Mouse (Mus musculus): ENCODE results near the gene Gm10477. TPM values are rescaled to one million over a fixed set of nuclear protein-coding genes. Genes with fewer than 3 reads are reported as not detected.
A peak's percentile ranks its signal among the peaks of the same experiment; 100 is the strongest.
"Not testable (repeated sequence)": the region's sequence is repeated elsewhere in the genome, so short reads cannot be mapped to it uniquely, and the experiment has no call there.

The Gm10477 gene
- not detected in 2 replicates for total RNA-seq (2017)

DNA sequence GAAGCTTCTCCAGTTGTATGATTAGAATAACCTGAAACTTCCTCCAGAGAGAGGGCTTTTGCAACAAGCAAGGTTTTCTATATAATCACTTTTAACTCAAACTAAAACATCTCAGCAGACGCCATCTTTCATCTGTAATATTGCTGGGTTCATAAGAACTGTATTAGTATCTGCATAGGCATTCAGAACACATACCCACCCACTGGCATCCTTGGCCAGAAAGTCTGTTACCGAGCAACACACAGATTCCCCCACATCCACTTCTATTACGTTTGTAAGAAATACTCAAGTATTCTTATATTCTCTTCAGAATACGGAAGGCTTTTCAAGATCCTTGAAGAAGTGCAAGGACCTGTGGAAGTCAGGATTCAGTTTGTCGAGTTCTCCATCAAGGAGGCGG lies at the start of gene Gm10477:
TSS of gene Gm10477 (plus strand) at position 301 of the 400 bp plus-strand sequence.
- ATAC-seq (replicated peaks in 1 of 2; ENCODE audit: insufficient read depth in 1 of 2, low FRiP score in 2 of 2, low TSS enrichment in 1 of 2, low read depth in 1 of 2, poor library complexity in 2 of 2, severe bottlenecking in 2 of 2) = not testable (repeated sequence)

GRCm38 (mm10) chrX:56477553-56477952 lies 47.0 kb upstream of the Gm10477 start:
- ATAC-seq (replicated peaks in 1 of 2; ENCODE audit: insufficient read depth in 1 of 2, low FRiP score in 2 of 2, low TSS enrichment in 1 of 2, low read depth in 1 of 2, poor library complexity in 2 of 2, severe bottlenecking in 2 of 2) = no peak; a peak in 1 of 4 replicates

DNA sequence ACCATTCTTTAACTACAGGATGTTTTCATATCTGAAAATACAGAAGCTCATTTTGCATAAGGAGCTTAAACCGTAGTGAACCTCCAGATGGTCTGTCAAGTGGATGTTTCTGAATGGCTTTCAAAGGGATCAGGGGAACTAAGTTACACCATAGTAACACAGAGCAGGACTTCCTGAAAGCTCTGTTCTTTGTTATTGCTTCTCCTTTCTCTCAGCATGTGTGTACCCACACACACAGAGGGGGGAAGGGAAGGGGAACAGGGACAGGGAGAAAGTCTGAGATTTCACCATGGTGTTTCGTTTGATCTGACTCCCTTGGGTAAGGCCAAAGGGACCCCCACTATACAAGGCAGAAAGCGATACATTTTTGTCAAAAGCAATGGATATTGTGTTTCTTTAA lies 42.6 kb upstream of the Gm10477 start:
- peak; percentile 92 to 97 for ATAC-seq (replicated peaks in 1 of 2; ENCODE audit: insufficient read depth in 1 of 2, low FRiP score in 2 of 2, low TSS enrichment in 1 of 2, low read depth in 1 of 2, poor library complexity in 2 of 2, severe bottlenecking in 2 of 2)

GRCm38 (mm10) chrX:56489758-56490157 lies 34.8 kb upstream of the Gm10477 start:
- ATAC-seq (replicated peaks in 1 of 2; ENCODE audit: insufficient read depth in 1 of 2, low FRiP score in 2 of 2, low TSS enrichment in 1 of 2, low read depth in 1 of 2, poor library complexity in 2 of 2, severe bottlenecking in 2 of 2) = peak; percentile 53 to 59; a peak in 1 of 4 replicates

- no peak for ATAC-seq (replicated peaks in 1 of 2; ENCODE audit: insufficient read depth in 1 of 2, low FRiP score in 2 of 2, low TSS enrichment in 1 of 2, low read depth in 1 of 2, poor library complexity in 2 of 2, severe bottlenecking in 2 of 2)
These were observed 27.3 kb upstream of the Gm10477 start for GRCm38 (mm10) chrX:56497241-56497640.

GRCm38 (mm10) chrX:56531266-56531665 lies 6.7 kb downstream of the Gm10477 start:
- ATAC-seq (replicated peaks in 1 of 2; ENCODE audit: insufficient read depth in 1 of 2, low FRiP score in 2 of 2, low TSS enrichment in 1 of 2, low read depth in 1 of 2, poor library complexity in 2 of 2, severe bottlenecking in 2 of 2) = peak; percentile 62 to 72; a peak in 3 of 4 replicates

DNA sequence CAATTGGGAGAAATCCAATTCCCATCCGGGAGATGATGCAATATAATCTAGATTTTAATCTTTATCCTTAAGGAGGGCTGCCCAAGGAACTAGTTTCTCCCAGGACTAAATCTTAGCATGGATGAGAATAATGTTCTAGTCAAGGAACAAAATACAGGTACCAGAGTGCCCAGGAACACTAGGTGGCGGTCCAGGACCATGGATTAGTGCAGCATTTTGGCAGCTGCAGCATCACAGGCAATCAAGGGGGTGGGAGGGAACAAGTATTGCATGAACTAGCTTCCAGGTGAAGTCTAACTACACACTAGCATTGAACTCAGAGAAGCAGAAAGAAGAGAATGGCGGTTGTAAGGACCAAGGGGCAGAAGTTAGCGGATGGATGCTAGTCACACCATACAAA lies 12.6 kb downstream of the Gm10477 start:
- ATAC-seq (replicated peaks in 1 of 2; ENCODE audit: insufficient read depth in 1 of 2, low FRiP score in 2 of 2, low TSS enrichment in 1 of 2, low read depth in 1 of 2, poor library complexity in 2 of 2, severe bottlenecking in 2 of 2) = no peak

DNA sequence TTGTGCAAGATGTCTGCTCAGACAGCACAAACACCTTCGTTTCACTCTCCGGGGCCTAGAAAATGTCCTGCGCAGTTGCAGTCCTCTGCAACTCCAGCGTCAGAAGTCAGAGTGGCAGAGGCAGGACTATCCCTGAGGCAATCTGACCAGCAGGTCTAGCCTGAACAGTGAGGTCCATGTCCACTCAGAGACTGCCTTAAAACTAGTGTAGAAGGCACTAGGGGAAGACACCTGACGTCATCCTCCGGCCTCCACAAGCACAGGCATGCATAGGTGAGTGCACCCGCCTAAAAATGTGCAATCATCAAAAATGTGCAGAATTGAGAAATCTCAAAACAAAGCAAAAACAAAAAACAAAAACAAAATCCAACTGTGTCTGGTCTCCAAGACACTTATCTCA lies 25.0 kb downstream of the Gm10477 start, which contains the start of gene Gm648:
TSS of gene Gm648 (minus strand) at position 101 of the 400 bp plus-strand sequence.
- ATAC-seq (replicated peaks in 1 of 2; ENCODE audit: insufficient read depth in 1 of 2, low FRiP score in 2 of 2, low TSS enrichment in 1 of 2, low read depth in 1 of 2, poor library complexity in 2 of 2, severe bottlenecking in 2 of 2) = no peak

- ATAC-seq (replicated peaks in 1 of 2; ENCODE audit: insufficient read depth in 1 of 2, low FRiP score in 2 of 2, low TSS enrichment in 1 of 2, low read depth in 1 of 2, poor library complexity in 2 of 2, severe bottlenecking in 2 of 2) = no peak
These were observed 29.0 kb downstream of the Gm10477 start for GRCm38 (mm10) chrX:56553584-56553983.

- ATAC-seq (replicated peaks in 1 of 2; ENCODE audit: insufficient read depth in 1 of 2, low FRiP score in 2 of 2, low TSS enrichment in 1 of 2, low read depth in 1 of 2, poor library complexity in 2 of 2, severe bottlenecking in 2 of 2) = no peak; a peak in 1 of 4 replicates
These were observed 47.9 kb downstream of the Gm10477 start for GRCm38 (mm10) chrX:56572465-56572864.

Other genes with a start within 250 kb of the Gm10477 start
- gene Zfp449, start 178.3 kb upstream of the Gm10477 start, total RNA-seq (2017) = 2.8 and 6.0 TPM in 2 replicates
- gene Smim10l2a, start 150.2 kb upstream of the Gm10477 start, total RNA-seq (2017) = 4.7 and 10.6 TPM in 2 replicates
- gene Gm2174, start 76.8 kb upstream of the Gm10477 start, total RNA-seq (2017) = 33.8 and 369 TPM in 2 replicates
- 97.6 and 109 TPM in 2 replicates for gene Ints6l, start 69.9 kb upstream of the Gm10477 start, total RNA-seq (2017)
- not detected in 2 replicates for gene Gm648, start 24.9 kb downstream of the Gm10477 start, total RNA-seq (2017)
- gene Mmgt1, start 73.3 kb downstream of the Gm10477 start, total RNA-seq (2017) = 21.4 and 22.8 TPM in 2 replicates
- gene Slc9a6, start 85.0 kb downstream of the Gm10477 start, total RNA-seq (2017) = 12.8 and 15.2 TPM in 2 replicates
- gene Fhl1, start 207.0 kb downstream of the Gm10477 start, total RNA-seq (2017) = 3.4 and 5.9 TPM in 2 replicates

Data from hematopoietic stem cell, adult 5-6 weeks (primary cell).